Mouse (Mus musculus) lung, adult 18-20 months (tissue): ENCODE results near the gene Mpp1.

Experiments used
- DNase-seq, 2 experiments: peaks; one replicate each; pipeline ENCODE4 v3.0.0; 2022; ENCODE audit warnings: mixed read lengths in 2 of 2

Mpp1 gene

DNA sequence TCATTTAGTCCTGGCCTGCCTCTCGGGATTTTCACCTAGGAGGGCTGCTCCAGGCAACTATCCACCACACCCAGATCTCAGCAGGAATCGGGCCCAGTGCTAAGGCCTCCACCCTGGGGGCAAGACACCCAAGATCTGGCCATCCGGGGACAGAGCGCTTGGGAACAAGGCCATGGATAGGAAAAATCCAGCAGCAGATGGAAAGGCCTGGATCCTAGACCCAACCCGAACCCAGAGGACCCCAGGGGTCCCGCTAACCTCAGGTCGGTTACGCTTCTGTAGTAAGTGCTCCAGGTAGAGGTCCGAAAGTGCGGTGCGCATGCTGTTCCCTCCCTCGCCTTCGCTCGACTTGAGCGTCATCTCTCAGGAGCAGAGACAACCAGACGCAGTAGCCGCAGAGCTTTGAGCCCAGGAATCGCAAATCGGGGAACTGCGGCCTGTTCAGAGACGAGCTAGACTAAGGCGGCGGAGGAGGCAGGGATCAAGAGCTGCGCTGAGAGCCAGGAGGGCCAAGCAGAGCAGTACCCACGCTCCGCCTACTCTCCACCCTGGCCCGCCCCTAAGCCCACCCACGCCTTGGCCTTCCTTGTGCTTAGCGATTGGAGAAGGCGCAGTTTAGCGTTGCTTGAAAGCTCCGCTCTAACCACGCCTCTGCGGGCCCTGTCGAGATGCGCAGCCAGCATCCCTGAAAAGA lies at the start of gene Mpp1:
TSS of gene Mpp1 (minus strand) at position 550 of the 694 bp plus-strand sequence.
- DNase-seq = peak; percentile 85 to 89

DNA sequence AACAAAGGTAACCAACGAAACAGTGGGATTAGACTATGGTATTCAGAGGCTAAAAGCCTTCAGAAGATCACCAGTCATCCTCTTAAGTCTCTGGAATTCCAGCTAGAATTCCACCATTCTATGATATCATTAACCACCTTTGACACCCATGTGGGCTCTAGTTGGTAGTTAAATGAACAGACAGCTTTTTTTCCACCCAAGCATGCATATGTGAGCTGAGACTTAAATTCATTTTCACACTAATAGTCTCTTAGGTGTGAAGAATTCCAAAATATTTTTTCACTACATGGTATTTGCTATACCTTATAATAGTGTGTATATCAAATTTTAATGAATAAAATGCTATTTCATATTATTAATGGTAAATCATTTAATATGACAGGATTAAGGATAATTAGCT lies 32.9 kb upstream of the Mpp1 start, which contains the start of gene Smim9:
TSS of gene Smim9 (minus strand) at position 101 of the 400 bp plus-strand sequence.
- DNase-seq = no peak

DNA sequence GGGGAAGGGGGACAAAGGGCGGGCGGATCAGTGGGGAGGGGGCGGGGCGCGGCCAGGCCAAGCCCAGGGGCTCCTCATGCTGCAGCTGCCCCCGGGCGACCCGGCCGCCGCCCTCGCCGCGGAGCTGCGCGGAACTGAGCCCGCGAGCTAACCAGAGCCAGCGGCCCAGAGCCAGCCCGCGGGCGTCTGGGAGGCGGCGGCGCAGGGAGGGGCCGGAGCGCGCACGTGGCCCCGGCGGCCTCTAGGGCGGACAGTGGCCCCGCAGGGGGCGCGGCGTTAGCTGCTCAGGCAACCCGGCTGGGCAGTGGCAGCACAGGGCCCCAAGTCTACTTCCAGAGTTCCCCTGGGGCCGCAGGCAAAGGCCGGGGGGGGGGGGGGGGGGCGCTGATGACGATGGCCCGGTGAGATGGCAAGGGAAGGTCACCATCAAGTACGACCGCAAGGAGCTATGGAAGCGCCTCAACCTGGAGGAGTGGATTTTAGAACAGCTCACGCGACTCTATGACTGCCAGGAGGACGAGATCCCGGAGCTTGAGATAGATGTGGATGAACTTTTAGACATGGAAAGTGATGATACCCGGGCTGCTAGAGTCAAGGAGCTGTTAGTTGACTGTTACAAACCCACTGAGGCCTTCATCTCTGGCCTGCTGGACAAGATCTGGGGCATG lies 24.9 kb upstream of the Mpp1 start:
- peak; percentile 36 to 39 for DNase-seq

DNA sequence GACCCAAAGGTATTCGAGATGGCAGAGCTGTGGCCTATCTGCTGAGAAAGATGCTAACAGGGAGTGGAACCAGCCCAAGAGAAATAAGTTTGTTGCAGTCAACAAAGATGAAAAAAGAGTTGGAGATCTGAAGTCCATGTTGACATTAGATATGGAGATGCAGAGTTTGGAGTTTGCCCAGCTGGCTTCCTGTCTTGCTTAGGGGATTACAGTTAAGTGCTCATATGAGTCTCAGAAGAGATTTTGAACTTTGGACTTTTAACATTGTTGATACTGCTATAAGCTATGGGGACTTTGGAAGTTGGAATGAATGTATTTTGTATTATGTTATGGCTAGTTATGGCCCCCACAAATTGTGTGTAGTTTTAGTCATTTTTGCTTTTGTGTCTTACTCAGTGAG lies 21.4 kb upstream of the Mpp1 start:
- no peak for DNase-seq

DNA sequence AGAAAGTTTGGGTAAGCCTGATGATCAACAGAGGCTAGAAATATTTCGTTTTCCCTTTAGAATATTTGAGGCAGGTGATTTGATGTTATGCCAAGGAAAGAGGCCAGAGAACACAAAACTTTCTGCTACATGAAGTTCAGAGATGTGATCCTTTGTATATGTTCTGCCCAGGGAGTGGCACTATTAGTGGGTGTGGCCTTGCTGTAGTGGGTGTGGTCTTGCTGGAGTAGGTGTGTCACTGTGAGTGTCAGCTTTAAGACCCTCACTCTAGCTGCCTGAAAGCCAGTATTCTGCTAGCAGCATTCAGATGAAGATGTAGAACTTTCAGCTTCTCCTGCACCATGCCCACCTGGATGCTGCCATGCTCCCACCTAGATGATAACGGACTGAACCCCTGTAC lies 19.5 kb upstream of the Mpp1 start:
- DNase-seq = no peak

DNA sequence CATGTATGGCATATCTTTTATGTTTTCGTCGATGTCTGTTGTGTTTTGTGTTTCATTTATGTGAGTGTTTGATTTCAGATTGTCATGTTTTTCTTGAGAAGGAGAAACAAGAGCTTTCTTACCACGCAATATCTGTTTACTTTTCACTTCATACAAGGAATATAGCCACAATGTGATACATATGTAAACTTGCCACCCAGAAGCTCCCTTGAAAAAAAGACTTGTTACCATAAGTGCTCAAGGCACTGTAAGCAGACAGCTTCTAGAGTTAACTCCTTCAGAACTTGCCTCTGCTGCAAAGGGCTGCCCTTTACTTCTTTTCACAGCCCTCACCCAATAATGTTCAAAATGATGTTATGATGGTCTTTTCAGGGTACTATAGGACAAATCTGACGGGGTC lies 17.6 kb upstream of the Mpp1 start:
- no peak for DNase-seq

DNA sequence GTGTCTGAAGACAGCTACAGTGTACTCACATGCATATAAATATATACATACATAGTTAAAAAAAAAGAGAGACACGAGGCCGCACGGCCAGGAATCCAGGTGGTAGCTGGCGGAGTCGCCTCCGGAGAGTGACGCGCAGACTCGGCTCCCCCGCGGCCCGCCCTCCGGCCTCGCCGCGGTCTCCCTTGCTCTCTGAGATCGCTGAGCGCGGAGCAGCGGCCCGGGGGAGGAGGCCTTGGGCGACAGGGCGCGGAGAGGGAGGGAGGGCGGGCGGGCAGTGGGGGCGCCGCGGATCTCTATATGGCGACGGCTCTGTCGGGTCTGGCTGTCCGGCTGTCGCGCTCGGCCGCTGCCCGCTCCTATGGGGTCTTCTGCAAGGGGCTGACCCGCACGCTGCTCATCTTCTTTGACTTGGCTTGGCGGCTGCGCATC lies 12.3 kb upstream of the Mpp1 start:
- peak in 1 of 2 experiments; percentile 3 for DNase-seq

DNA sequence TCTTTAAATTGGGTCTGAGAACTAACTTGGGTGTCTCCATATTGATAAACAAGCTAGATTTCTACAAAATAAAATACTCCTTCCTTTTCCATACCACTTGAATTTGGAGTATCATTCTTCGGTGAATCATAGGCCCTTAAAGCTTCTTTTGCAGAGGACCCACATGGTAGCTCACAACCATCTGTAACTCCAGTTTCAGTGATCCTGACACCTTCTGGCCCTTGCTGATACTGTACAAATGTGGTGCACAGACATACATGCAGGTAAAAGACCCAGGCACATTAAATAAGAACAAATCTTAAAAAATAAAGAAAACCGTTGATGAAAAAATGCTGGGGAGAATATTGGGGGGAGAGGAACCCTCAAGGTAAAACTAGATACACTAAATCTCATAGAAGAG lies 7.4 kb upstream of the Mpp1 start:
- no peak for DNase-seq

DNA sequence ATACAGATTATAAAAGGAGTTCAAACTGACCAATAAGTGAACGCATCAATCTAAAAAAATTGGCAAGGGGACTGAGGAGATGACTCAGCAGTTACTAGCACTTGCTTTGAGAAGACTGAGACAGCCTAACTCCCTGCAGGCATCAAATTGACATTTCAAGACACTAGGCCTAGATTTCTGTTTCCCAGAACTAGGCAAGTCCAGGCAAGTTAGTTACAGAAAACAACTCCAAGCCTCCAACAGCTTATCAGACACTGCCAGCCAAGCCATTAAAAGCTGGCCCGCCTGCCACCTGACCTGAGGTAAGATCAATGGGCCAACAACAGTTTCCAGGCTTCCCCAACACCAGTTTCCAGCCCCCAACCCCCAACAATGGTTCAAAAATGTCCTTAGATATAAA lies 6.9 kb upstream of the Mpp1 start:
- no peak for DNase-seq

DNA sequence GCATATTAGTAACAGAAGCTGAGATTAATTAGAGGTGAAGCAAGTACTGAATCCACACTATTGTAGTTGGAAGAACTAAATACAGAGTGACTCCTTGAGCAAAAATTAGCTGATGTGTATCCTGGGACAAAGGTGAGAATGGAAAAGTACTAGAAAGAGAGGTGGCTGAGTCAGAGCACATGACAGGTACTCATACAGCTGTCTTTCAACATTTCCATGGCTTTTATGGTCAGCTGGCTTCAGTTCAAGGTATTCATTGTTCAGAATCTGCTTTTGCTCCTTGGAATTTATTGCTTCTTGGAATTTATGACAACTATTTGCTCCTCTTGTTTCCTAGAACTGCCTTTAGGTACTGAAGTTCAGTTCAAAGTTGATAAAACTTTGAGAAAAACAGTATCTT lies 6.1 kb upstream of the Mpp1 start:
- no peak for DNase-seq

DNA sequence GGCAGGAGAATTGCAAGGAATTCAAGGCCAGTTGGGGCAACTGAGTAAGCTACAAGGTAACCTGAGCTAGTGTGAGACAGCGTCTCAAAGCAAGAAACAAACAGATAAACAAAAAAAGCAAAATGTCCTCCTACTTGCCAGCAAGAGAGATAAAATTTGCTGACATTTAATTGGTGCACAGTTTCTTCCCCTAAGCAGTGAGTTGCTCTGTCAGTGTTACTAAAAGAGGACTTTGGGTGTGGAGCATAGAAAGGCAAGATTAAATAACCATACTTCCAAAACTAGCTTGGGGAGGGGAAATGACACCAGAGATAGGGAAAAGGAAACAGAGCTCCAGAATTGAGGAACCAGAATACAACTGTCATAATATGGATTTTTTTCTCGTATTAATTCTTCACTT lies 1.3 kb downstream of the Mpp1 start:
- DNase-seq = no peak

DNA sequence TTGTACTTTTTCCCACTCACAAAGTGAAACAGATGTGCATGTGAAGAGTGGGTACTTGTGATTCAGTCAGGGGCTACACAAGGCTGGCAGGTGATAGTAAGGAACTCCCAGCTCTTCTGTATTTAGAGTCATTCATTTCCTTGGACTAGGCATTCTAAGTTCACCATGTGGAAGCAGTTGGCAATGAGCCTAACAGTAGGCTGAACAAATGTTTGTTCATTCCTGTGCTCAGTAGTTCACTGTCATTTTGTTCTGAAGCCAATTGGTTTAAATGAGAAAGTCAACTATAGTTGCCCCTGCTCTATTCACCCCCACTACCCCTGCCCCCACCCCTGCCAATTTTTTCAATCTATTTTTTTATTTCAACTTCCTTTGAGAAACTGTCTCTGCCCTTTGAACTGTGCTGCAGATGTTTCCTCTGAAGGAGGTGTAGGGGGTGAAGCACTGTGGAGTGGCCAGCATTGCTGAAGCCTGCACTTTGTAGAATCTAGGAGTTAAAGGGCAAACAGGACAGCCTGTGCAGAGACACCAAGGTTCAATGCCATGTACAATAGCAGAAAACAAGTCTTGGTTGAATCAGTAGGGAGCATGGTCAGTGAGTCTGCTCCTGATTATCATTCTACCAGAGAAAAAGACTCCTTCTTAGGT lies 2.4 kb downstream of the Mpp1 start:
- peak in 1 of 2 experiments; percentile 19 for DNase-seq

DNA sequence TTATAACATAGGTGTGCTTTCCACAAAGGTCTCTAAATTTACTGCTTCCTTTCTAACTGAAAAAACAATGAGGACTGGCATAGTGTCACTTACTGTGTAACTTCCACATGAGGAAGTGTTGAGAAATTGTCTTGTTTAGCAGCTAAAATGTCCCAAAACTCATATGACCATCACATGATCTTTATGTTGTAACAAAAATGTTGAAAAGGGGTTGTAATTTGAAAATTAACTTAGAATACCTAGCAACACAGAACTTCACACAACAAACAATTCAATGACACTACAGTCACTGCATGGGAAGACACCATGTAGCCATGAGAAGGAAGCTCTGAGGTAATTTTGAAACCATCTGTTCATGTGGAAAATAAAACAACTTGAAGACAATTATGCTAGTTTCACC lies 3.9 kb downstream of the Mpp1 start:
- DNase-seq = no peak

DNA sequence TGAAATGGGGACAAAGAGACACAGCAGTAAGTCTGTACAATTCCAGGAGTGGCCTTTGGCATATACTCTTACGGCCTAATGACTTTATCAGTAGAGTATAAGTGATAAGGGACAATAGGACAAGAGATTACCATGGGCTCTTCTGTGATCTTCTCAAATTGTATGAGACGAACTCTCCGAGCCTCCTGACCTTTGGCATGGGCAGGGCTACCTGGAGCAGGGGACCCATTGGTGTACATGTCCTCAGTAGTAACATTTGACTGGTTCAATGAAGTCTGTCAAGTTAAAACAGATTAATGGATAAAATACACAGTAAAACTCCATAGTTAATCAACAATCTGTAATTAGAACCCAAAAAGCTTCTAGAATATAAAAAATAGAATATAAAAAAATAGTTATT lies 5.2 kb downstream of the Mpp1 start:
- no peak for DNase-seq

DNA sequence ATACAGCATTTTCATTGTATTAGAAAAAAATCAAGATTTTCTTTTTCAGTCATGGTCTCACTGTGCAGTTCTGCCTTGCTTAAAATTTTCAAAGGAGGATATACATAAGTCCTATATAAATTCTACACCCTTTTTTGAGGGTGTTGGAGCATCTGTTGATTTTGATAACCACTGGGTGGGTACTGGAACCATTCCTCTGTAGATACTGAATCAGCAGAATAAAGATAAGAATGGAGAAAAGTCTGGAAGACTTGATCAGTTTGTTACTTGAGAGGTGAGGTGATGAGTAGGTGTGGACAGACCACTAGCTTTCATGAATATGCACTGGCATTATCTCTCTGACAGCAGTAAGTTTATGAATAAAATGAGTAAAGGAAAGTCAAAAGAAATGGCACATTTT lies 15.3 kb downstream of the Mpp1 start:
- DNase-seq = no peak

DNA sequence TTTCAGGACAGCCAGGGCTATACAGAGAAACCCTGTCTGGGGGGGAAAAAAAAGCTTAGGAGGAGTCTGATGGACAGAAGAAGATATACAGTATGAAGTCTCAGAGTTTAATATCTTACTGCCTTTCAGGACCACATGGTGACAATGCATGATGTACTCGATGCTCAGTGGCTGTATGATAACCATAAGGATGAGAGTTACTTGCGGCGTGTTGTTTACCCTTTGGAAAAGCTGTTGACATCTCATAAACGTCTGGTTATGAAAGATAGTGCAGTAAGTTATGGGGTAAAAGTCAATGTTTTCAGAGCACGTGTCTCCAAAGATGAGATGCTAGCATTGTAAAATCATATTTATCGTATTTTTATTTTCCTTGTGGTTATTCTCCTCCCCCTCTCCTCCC lies 28.5 kb downstream of the Mpp1 start:
- no peak for DNase-seq

DNA sequence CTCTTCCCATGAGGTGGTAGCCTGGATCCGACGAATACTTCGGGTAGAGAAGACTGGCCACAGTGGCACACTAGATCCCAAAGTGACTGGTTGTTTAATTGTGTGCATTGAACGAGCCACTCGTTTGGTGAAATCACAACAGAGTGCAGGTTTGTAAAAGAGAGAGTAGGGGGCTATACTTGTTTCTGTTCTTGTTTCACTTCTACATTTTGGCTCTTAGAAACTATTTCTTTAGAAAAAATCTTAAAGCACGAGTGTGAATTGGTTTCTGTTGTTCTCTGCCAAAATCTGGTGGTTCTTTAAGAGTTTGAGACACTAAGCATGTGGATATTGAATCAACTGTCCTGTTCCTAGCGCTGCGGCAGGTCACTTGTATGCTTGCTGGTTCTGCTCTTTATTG lies 32.0 kb downstream of the Mpp1 start:
- no peak for DNase-seq

DNA sequence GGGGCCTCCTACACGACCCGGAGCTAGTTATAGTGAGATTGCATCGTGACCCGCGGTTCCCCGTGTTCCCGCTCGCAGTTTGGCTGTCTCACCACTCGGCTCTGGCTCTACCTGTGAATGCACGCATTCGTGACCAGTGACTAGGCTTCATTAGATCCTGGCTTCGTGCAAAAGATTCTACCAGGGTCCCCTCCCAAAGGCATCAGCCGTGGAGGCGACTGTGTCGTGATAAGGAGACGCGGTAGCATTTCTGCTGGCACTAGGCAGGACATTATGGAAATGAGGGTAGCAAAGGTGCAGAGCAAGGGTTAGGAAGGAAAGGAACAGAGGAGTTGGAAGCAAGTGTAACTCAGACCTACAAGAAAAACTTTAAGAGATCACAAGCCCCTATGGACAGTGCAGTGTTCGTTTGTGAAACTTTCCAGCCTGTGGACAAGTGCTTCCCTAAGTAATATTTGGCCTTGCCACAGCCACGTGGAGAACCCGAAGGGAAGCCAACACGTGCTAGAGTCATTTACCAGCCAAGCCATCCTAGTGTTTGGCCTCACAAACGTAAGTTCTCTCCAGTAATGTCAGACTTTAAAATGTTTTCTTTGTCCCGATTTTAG lies 34.5 kb downstream of the Mpp1 start:
- DNase-seq = no peak

DNA sequence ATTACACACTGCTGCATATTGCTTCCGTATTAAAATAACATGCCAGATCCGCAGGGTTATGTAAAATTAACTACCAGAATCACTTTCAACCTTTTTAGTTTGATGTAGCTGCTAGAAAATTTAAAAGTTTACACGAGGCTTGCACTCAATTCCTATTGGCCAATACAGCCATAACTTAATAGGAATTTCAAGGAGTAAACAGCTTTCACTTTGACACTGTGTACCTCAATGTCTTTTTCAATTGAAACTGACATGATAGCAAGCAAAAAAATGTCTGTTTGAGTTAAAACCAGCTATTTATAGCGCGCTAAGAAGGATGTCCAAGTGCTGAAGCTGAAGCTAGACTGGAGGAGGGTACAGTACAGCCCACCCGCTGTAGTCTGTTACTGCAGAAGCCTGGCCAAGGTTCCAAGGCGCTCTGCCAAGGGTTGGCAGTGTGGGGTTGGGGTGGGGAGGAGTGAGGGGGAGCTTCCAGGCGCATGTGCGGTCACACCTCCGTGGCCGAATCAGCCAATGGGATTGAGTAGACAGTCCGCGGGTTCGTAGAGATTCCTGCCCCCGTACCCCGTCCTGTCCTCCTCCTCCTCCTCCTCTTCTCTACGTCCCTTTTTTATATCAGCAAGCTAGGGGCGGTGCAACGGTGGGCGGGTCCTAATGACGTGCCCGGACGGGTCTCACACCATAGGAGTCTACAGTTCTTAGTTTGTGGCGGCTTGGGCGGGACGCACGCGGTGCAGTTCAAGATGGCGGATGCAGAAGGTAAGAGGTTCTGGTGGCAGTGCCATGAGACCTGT lies 35.2 kb downstream of the Mpp1 start, which contains the start of gene Dkc1:
TSS of gene Dkc1 (plus strand) at position 486 of the 794 bp plus-strand sequence.
- peak; percentile 96 to 97 for DNase-seq

DNA sequence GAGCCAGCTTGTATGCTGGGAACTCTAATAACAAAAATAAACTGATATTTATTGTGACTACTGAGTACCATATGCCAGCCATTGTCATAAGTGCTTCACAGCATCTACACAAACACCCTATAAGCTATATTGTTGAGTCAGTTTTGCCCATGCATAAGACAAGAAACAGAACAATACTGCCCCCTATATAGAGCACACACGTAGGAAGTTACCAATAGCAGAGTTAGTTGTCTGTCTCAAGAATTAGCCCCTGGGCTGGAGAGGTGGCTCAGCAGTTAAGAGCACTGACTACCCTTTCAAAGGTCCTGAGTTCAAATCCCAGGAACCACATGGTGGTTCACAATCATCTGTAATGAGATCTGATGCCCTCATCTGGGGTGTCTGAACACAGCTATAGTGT lies 45.2 kb downstream of the Mpp1 start:
- DNase-seq = no peak

DNA sequence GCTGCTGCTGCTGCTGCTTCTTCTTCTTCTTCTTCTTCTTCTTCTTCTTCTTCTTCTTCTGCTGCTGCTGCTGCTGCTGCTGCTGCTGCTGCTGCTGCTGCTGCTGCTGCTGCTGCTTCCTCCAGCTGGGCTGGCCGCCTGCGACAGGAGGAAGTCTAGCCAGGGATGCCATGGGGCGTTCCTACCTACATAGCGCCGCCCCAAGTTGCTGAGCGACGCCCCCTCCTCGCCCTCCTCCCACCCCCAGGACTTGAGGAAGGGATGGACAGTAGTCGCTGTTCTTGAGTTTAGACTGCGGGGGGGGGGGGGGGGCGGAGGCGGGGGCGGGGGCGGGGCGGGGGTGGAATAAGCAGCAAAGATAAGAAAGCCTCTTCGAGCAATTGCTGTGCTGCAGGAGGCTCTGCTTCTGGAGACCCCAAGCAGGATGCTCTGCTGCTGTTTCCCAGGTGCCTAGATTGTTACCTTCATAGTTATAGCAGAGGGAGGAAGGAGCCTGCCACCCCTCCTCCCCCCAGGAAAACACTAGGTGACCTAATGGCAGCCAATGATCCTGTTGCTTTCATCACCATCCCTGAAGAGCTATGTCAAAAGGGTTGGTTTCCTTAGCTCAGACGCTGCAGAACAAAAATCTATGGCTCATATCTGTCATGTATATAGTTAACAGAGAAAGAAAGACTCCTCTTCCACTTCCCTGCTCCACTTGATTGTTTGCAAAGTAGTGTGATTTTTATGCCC lies 45.9 kb downstream of the Mpp1 start, which contains the start of gene Gab3:
TSS of gene Gab3 (minus strand) at position 685 of the 735 bp plus-strand sequence.
- DNase-seq = peak; percentile 64 to 71
